Mouse (Mus musculus): ENCODE measurements around the gene Cep95.

Cep95 gene

DNA sequence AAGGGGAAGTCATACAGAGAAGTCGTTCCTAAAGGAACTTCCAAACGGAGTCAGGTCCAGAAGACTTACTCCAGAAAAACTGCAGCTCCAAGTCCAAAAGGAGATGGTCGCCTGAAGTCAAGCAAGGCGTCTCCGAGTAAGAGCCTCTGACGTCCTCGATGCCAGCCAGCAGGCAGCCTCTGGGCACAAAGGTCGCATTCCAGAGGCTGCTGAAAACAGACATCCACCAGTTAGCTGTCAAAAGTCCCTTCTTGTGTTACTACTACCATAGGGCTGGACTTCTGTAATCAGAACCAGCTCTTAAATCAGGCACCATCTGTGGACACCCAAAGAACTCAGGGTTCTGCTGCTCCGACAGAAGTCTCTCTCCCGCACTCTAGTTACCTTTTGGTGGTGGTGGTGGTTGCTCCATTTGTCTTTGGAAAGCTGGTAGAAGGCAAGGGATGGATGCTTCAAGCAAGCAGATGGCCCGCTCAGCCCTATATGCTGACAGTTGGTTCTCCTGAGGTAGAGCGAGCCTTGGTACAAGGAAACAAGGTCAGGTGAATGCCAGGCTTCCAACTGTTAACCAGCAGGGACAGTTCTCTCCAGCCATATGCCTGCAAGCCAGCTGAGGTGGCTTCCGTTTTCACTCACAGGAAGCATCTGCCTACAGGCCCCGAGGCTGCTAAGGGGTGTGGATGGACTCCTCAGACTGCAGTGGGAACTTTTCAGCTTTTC is 25.7 kb downstream of the Cep95 start:
- DNase-seq (ENCODE audit: low spot score): no peak

DNA sequence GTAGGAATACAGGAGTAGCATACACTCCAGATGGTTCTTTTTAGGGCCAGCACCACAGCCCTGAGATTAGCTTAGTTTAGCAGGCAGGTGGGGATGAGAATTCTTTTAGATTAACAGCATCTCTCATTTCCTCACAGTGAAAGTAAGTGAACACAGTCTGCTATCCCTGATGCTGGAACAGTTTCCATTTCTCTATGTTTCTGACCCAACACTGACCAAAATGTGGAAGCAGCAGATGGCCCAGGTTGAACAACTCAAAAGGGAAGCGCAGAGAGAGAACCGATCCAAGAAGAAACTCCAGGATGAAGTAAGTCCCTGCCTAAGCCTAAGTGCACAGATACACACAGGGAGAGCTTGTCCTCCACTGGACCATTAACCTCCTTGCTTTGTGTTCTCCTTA is 26.3 kb downstream of the Cep95 start:
- DNase-seq (ENCODE audit: low spot score): no peak

DNA sequence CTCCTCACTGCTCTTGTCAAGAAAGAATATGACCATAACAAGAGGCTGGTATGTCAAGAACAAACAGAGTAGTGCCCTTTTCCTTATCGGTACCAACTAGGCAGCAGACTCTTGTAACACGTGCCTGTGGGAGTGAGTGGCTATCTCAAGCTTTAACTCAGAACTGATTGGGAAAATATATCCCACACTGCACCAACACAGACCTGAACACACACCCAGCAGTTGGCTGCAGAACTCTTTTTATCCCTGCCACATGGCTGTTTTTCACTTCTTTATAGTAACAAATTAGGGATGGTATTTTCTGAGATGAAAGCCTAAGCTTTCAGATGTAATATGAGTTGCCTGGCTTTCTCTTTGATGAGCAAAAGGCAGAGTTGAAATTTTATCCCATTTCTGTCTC is 26.7 kb downstream of the Cep95 start:
- no peak for DNase-seq (ENCODE audit: low spot score)

DNA sequence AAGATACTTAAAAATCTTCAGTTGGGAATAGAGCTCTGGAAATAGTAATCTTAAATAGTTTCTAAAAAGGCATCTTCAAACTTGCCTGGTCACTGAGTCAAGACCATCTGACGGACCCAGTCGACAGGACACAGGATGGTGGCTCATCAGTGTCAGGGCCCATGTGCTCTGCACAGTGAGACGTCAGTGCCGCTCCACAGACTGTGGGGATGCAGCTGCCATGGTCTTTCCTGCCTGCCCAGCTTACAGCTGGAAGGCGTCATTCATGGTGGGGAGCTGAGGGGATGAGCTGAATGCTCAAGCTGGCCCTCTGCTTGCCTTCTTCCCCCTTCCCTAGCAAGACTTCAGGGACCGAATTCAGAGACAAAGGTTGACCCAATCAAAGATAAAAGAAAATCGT is 27.3 kb downstream of the Cep95 start:
- no peak for DNase-seq (ENCODE audit: low spot score)

DNA sequence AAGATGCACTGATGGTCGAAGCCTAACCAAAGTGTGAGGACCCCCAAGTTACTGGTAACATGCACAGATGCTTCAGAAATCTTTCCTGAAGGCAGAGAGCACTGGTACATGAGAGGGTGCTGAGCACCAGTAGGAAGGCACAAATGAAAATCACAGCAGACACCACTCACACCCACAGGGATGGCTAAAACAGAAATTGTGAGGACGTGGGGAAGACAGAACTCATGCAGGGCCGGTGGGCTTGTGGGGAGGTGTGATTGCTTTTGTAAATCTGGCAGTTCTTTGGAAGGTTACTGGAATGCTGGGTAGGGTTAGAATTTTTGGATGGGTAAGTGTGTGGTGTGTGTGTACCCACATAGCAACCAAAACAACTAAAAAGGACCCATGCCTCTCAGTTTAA is 28.1 kb downstream of the Cep95 start:
- no peak for DNase-seq (ENCODE audit: low spot score)

DNA sequence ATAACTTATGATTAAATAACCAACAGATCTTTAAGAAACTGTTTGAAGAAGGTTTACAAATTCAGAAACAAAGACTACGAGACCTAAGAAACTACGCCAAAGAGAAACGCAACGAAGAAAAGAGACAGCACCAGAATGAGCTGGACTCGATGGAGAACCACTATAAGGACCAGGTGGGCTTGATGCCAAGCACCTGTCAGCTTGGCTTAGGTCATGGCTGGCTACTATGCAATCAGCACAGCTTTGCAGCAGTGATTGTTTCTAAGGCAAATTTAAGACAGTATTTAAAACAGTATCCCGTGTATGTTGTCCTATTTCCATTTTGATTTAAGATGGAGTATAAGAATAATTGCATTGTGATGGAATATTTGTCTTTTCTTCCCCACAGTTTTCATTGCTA is 28.8 kb downstream of the Cep95 start:
- no peak for DNase-seq (ENCODE audit: low spot score)

DNA sequence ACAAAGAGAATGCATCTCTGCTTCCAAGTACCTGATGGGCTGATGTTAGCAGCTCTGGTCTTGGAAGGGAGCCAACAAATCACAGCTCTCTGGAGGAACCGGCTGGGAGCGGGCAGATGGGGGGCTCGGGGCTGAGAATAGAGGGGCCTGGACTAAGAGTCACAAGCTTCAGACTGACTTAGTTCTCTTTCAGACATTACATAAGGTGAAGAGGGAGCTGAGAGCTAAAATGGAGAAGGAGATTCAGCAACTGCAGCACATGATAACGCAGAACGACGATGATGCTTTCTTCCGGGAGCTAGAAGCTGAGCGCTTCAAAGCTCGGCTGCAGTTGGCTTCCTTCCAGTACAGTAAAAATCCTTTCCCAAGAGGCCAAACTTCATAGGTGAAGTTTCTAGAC is 29.3 kb downstream of the Cep95 start:
- DNase-seq (ENCODE audit: low spot score): no peak

DNA sequence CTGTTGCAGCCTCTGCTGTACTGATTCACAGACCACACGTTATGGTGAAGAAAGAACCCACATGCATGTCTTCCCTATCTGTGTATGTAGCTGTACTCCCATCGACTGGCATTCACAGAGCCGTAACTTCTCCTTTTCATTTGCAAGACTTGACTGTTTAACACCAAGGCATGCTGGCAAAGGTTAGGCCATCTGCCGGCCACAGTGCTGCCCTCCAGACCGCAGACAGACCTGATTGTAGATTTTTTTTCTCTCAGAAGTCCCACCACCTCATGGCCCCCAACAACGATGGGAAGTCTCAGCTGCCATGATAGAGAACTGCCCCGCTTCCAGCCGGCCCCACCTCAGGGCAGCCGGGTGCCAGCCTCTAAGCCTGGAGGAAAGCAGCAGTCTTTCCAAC is 30.5 kb downstream of the Cep95 start:
- DNase-seq (ENCODE audit: low spot score): no peak

DNA sequence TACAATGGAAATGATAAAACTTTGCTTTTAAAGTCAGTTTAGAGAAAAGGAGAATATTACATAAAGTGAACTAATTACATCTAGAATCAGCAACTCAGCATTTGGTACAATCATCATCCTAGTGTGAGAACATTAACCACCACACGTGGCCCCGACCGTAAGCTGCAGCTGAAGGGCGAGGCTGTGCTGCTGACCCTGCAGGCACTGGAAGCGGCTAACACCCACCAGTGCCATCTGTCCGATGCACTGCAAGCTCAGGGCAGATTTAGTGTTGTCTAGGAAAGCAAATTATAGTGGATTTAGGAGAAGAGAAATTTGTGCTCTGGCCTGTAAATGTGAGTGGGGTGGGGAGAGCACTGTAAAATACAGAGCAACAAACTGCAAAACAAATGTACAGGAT is 31.2 kb downstream of the Cep95 start:
- no peak for DNase-seq (ENCODE audit: low spot score)

DNA sequence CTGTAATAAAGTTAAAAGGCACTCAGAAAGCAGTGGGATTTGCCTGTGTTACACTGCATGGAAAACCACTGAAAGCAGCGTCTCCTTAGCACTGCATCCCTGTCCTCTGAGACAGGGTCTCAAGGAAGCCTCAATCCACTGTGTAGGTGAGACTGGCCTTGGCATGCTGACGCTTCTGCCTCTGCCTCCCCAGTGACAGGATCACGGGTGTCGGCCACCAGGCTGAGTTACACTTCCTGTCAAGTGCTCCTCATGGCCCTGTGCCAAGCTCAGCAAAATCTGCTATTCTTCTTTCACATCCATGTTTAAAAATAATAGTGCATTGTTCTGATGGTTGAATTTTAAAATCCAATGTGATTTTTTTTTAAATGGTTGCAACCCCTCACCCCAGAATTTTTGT is 31.9 kb downstream of the Cep95 start:
- no peak for DNase-seq (ENCODE audit: low spot score)

DNA sequence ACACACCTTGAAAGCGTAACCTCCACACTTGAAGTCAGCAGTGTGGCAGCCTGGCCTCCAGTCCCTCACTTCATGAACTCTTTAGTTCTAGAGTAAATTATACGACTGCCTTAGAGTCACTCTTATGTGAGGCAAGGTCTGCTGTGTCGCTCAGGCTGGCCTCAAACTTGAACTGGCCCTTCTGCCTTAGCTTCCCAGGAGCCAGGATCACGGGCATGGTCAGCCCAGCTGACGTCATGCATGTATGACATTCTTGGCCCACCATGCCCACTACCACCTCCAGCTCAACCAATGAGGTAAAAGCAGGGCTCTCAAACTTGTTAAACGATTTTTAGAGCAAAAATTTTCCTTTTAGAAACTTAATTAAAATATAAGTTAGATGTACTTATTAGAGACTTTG is 32.3 kb downstream of the Cep95 start:
- DNase-seq (ENCODE audit: low spot score): no peak

DNA sequence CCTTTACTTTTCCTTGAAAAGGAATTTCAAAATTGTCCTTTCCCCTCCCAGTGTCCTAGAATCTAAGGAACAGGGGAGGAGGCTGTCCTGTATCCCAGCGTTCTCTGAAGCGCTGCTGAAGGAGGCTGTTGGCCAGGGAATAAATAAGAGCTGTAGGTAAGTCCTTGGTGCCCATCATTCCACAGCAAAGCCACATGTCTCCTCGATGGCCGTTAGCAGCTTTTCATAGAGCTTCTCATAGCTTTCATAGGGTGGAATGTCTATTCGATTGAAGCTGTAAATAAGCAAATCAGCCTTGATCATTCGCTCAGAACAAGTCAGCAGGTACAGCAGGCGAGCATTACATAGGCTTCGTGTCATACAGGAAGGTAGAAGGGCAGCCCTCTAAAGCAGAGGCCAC is 33.4 kb downstream of the Cep95 start:
- DNase-seq (ENCODE audit: low spot score): no peak

DNA sequence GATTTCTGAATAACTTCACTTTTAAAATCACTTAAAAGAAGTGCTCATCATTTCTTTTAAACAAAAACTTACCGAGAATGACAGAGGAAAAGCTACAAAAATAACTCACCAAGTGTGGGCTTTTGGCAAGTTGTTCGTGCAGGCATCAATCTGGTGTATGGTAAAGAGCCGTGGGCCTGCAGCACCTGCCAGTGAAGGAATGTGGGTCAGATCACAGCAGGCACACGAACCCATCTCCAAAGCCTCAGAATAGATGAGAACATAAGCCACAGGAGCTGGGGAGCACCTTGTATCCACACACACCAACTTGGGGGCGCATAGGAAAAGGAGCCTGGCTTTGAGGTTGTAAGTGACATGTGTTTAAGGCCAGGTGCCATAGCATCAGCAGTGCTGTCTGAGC is 33.9 kb downstream of the Cep95 start:
- no peak for DNase-seq (ENCODE audit: low spot score)

DNA sequence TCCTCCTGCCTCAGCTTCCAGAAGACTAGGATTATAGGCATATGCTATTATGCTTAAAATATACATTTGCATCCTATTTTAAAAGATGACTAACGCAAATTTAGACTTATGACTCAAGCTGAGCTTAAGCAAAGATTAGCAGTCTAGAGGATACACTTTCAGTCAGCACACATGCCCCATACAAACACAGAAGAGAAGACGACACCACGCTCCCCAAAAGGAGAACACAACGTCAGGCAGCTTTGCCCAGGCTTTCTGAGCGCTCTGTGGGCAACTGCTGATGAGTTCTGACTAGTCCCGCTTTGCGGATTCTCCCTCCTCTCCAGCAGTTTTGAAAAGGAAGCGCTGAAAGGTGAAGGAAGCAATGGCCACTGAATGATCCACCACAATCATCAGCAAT is 34.7 kb downstream of the Cep95 start:
- no peak for DNase-seq (ENCODE audit: low spot score)

DNA sequence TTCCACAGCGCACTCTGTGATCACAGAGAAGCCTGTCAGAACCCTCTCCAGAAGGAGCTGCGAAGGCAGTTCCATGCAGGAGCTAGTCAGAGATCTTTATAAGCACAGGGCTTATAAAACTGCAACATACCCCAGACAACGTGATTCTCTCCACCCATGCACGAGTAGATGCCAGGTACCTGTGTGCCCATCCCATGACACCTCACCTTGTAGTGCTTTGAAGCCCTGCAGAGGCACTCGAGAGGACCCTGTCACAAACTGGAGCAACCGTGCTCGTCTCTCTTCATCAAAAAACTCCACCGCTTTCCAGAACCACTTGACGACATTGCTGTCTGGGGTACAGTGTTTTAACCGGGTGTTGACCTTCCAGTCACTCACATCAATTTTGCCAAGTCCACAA is 35.4 kb downstream of the Cep95 start:
- DNase-seq (ENCODE audit: low spot score): no peak

DNA sequence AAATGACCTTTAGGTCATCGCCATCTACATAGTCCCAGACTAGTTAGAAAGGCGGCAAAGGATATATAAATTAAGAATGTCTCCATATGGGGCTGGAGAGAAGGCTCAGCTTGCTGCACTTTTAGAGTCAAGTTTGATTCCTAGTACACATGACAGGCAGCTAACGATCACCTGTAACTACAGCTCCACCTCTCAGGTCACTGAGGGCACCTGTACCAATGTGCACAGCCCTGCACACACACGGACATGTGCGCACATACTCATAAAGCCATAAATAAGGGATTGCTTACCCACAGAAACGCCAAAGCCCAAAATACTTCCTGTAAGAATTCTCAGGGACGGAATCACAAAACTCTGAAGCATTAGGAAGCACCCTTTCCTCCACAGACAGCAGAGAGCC is 39.0 kb downstream of the Cep95 start:
- no peak for DNase-seq (ENCODE audit: low spot score)

DNA sequence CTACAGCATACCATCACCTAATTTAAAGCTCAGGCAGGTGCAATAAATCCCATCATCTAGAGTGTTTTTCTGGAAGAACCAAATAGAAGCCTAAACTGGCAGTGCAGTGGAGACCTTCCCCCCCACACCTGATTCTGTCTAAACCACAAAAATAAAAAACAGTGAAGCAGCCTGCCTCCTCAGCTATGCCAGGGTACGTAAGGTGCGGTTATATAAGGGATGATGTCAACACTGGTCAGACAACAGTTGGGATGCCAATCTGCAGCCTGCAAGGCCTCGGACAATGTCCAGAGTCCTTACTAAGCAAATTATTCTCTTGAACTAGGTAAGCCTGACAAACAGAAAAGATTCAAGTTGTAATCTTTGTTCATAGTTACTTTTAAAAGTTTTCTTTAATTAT is 53.0 kb downstream of the Cep95 start:
- no peak for DNase-seq (ENCODE audit: low spot score)

DNA sequence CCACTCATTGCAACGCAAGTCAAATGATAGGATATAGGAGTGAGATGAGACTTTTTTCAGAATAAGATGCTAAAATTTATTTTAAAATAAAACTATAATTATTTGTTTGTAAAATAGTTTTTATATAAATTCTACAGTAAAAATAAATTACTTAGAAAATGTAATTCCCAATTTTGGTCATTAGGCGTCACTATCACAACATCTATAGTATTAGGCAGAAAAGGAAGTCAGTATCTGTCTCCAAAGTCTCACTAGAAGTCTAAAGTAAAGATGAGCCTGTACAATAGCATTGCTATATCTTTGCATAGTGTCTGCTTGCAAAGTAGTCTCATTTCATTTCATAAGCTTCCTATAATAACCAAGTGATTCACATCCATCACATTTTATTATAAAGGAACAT is 62.4 kb downstream of the Cep95 start:
- DNase-seq (ENCODE audit: low spot score): no peak

Measured in testis, postnatal 14 days (tissue).